Mouse (Mus musculus) heart, postnatal 36 days (tissue): ENCODE measurements around the gene Capn5. TPM values are rescaled to one million over a fixed set of nuclear protein-coding genes. Genes with fewer than 3 reads are reported as not detected.

Source experiments
- DNase-seq, 2 experiments: peaks; one replicate each; pipeline ENCODE4 v3.0.0; 2021 to 2022
- intact Hi-C: fragments of 180-260 bp; cut with DNase I; formaldehyde crosslinking; loops from one replicate; pipeline ENCODE4 v1.15.1; 2025
- total RNA-seq, 2 experiments: library from RNA; stranded (reverse); gene quantifications; 2 replicates each; pipeline ENCODE4 v1.2.3; 2021

Capn5 gene
- total RNA-seq, 2 experiments from 2014 or later, result 2.4 to 2.6 TPM

- DNase-seq, result no peak
- intact Hi-C loops, result no loop called here
These were observed 27.5 kb downstream of the Capn5 start for GRCm38 (mm10) chr7:98150525-98150924.

- intact Hi-C loops, result no loop called here
These were observed 28.3 kb downstream of the Capn5 start for GRCm38 (mm10) chr7:98149802-98150201.

GRCm38 (mm10) chr7:98148721-98149407, 29.2 kb downstream of the Capn5 start:
- intact Hi-C loops, result no loop called here
- DNase-seq, result no peak

More at GRCm38 (mm10) chr7:98149802-98150201, 28.3 kb downstream of the Capn5 start:
- no peak for DNase-seq

GRCm38 (mm10) chr7:98147766-98148165, 30.3 kb downstream of the Capn5 start:
- intact Hi-C loops, result no loop called here
- DNase-seq, result no peak

- intact Hi-C loops, result no loop called here
- DNase-seq, result no peak
These were observed 31.6 kb downstream of the Capn5 start for GRCm38 (mm10) chr7:98146447-98146845.

GRCm38 (mm10) chr7:98145842-98146446, 32.1 kb downstream of the Capn5 start:
- intact Hi-C loops, result no loop called here
- no peak for DNase-seq

GRCm38 (mm10) chr7:98145402-98145801, 32.7 kb downstream of the Capn5 start, which contains the start of gene Omp:
TSS of gene Omp (minus strand) at chr7:98145502.
- intact Hi-C loops, result no loop called here
- no peak for DNase-seq

- no peak for DNase-seq
- intact Hi-C loops, result no loop called here
These were observed 35.4 kb downstream of the Capn5 start for GRCm38 (mm10) chr7:98142648-98143047.

- intact Hi-C loops, result no loop called here
- no peak for DNase-seq
These were observed 35.8 kb downstream of the Capn5 start for GRCm38 (mm10) chr7:98142247-98142646.

- intact Hi-C loops, result no loop called here
- DNase-seq, result no peak
These were observed 36.9 kb downstream of the Capn5 start for GRCm38 (mm10) chr7:98141206-98141605.

GRCm38 (mm10) chr7:98140597-98140996, 37.5 kb downstream of the Capn5 start:
- no peak for DNase-seq

GRCm38 (mm10) chr7:98139216-98139615, 38.9 kb downstream of the Capn5 start:
- intact Hi-C loops, result no loop called here

More at GRCm38 (mm10) chr7:98140597-98140996, 37.5 kb downstream of the Capn5 start:
- intact Hi-C loops, result no loop called here

GRCm38 (mm10) chr7:98137995-98138394, 40.1 kb downstream of the Capn5 start:
- intact Hi-C loops, result no loop called here
- DNase-seq, result no peak

More at GRCm38 (mm10) chr7:98139216-98139615, 38.9 kb downstream of the Capn5 start:
- DNase-seq, result no peak

- intact Hi-C loops, result no loop called here
- DNase-seq, result no peak
These were observed 40.5 kb downstream of the Capn5 start for GRCm38 (mm10) chr7:98137583-98137982.

GRCm38 (mm10) chr7:98131751-98132150, 46.3 kb downstream of the Capn5 start:
- no peak for DNase-seq
- intact Hi-C loops, result no loop called here

- intact Hi-C loops, result no loop called here
- peak in 1 of 2 experiments; percentile 30 for DNase-seq
These were observed 52.6 kb downstream of the Capn5 start for GRCm38 (mm10) chr7:98125473-98125872.

- intact Hi-C loops, result no loop called here
- no peak for DNase-seq
These were observed 53.4 kb downstream of the Capn5 start for GRCm38 (mm10) chr7:98124701-98125100.

GRCm38 (mm10) chr7:98121673-98122072, 56.4 kb downstream of the Capn5 start:
- intact Hi-C loops, result no loop called here
- no peak for DNase-seq

GRCm38 (mm10) chr7:98121241-98121640, 56.8 kb downstream of the Capn5 start:
- intact Hi-C loops, result no loop called here
- DNase-seq, result no peak

GRCm38 (mm10) chr7:98120325-98120724, 57.7 kb downstream of the Capn5 start:
- DNase-seq, result peak; percentile 74 to 81
- intact Hi-C loops, result loop anchor here (1.0 kb wide), 2 partner anchors 17 to 49 kb away; no protein-coding TSS in a partner anchor

GRCm38 (mm10) chr7:98119961-98120232, 58.2 kb downstream of the Capn5 start:
- no peak for DNase-seq
- intact Hi-C loops, result loop anchor here (1.0 kb wide), 2 partner anchors 17 to 49 kb away; no protein-coding TSS in a partner anchor
